Mouse (Mus musculus): Measurements from ENCODE around the gene Gm21985. TPM values are rescaled to one million over a fixed set of nuclear protein-coding genes. Genes with fewer than 3 reads are reported as not detected.

Gm21985 gene
- total and polyA plus RNA-seq, 3 experiments, result 0.51 TPM; not detected in 2

DNA sequence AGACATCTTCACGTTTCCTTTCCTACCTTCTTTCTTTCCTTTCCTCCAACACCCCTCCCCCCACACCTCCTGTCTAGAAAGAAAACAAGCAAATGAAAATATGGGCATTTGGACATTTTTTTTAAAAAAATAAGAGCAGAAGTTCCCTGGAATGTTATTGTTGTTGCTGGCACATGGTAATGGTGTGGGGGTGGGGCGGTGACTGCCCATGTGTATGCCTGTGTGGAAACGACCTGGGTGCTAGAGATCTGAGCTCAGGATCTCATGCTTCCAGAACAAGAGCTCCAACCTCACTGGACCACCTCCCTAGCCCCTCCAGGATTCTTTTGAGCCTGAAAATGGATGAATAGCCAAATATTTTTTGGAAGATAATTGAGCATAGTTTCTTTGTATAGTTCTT is 75.0 kb downstream of the Gm21985 start:
- H3K36me3 ChIP-seq (replicated peaks in 1 of 2; ENCODE audit: control insufficient read depth in 1 of 2, insufficient read depth in 1 of 2, low read length in 1 of 2), result peaks cover 37 to 52% of the 10 kb centered on the region in 2 experiments

DNA sequence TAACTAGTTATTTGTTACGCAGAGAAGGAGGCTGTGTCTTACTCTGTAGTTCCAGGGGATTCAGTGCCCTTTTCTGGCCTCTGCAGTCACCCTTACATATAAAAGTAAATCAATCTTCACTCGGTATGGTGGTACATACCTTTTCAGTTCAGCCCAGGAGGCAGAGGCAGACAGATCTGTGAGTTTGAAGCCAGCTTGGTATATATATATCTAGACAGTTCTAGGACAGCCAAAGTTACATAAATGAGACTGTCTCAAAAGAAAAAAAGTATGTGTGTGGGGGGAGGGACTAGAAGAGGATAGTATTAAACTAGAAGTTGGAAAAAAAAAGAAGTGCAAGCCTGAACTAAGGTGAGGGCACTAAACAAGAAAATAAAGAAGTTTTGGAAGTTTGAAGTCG is 82.1 kb downstream of the Gm21985 start:
- dilution Hi-C loops (cut with MboI; ENCODE audit: extremely low pct_ligation_motif_present, extremely low pct_unique_long_range_greater_than_20kb, low sequenced_read_pairs), result no loop called here
- Histone ChIP-seq H3K36me3 (replicated peaks in 1 of 2; ENCODE audit: control insufficient read depth in 1 of 2, insufficient read depth in 1 of 2, low read length in 1 of 2) (peaks cover 31 to 69% of the 10 kb centered on the region in 2 experiments), H3K9ac (ENCODE audit: insufficient read depth, low read depth) (no peak overlapping the region), H3K4me2 (ENCODE audit: insufficient read depth, low read depth, poor library complexity, severe bottlenecking) (no peak overlapping the region), H3K4me1 (ENCODE audit: control insufficient read depth in 1 of 2, insufficient read depth in 2 of 2) (no peaks in the 10 kb centered on the region), H3K79me2 (replicated peaks; ENCODE audit: control insufficient read depth, extremely low read depth, insufficient read depth, poor library complexity, severe bottlenecking) (no peaks in the 10 kb centered on the region), H3K4me3 (replicated peaks in 1 of 3; ENCODE audit: low read depth in 2 of 3, low read length in 2 of 3, poor library complexity in 1 of 3) (no peak overlapping the region), H3K27ac (ENCODE audit: insufficient read depth, low read depth) (no peak overlapping the region), H3K9me3 (replicated peaks; ENCODE audit: low read length) (no peaks in the 10 kb centered on the region), H3K27me3 (replicated peaks) (no peaks in the 10 kb centered on the region)
- DNase-seq (ENCODE audit: extremely low read depth), result no peak
- TF ChIP-seq MEF2A (IDR thresholded peaks at IDR 0.05; ENCODE audit: borderline replicate concordance, low read depth, low read length), result no peak
- no peak for TF ChIP-seq ZKSCAN1 (IDR thresholded peaks at IDR 0.05; ENCODE audit: borderline replicate concordance, low read depth, low read length)
- TF ChIP-seq ZC3H11A (IDR thresholded peaks at IDR 0.05; ENCODE audit: low read depth, low read length), result no peak
- no peak for TF ChIP-seq JUN (IDR thresholded peaks at IDR 0.05; ENCODE audit: insufficient read depth, low read depth, low read length)
- no peak for TF ChIP-seq POLR2A (IDR thresholded peaks at IDR 0.05; ENCODE audit: low read depth, low read length)
- no peak for TF ChIP-seq HCFC1 (IDR thresholded peaks at IDR 0.05; ENCODE audit: low read depth, low read length)
- no peak for TF ChIP-seq CTCF (conservative IDR thresholded peaks at IDR 0.05 in 1 of 2, IDR thresholded peaks at IDR 0.05 in 1 of 2; ENCODE audit: low read depth in 2 of 2, low read length in 2 of 2)
- no peak for TF ChIP-seq MYC (IDR thresholded peaks at IDR 0.05; ENCODE audit: low read depth, low read length)
- no peak for TF ChIP-seq PAX5 (IDR thresholded peaks at IDR 0.05; ENCODE audit: low read length)
- TF ChIP-seq GABPA (IDR thresholded peaks at IDR 0.05; ENCODE audit: insufficient replicate concordance, low read depth, low read length), result no peak
- TF ChIP-seq SMC3 (IDR thresholded peaks at IDR 0.05; ENCODE audit: low read depth, low read length), result no peak
- TF ChIP-seq ELF1 (IDR thresholded peaks at IDR 0.05; ENCODE audit: low read depth, low read length), result no peak
- TF ChIP-seq CHD2 (IDR thresholded peaks at IDR 0.05; ENCODE audit: low read length), result no peak
- TF ChIP-seq CHD1 (IDR thresholded peaks at IDR 0.05; ENCODE audit: low read depth, low read length), result no peak
- no peak for TF ChIP-seq POLR2AphosphoS2 (IDR thresholded peaks at IDR 0.05; ENCODE audit: low read depth, low read length)
- TF ChIP-seq MAZ (IDR thresholded peaks at IDR 0.05; ENCODE audit: low read depth, low read length), result no peak
- TF ChIP-seq NRF1 (IDR thresholded peaks at IDR 0.05; ENCODE audit: low read depth, low read length), result no peak
- TF ChIP-seq ZMIZ1 (IDR thresholded peaks at IDR 0.05; ENCODE audit: low read depth, low read length), result no peak
- no peak for TF ChIP-seq RAD21 (IDR thresholded peaks at IDR 0.05; ENCODE audit: low read depth, low read length)
- no peak for TF ChIP-seq USF1 (IDR thresholded peaks at IDR 0.05; ENCODE audit: low read depth, low read length)
- in situ Hi-C loops (cut with MboI; ENCODE audit: low pct_ligation_motif_present, low pct_unique_long_range_greater_than_20kb, low sequenced_read_pairs), result no loop called here

More for the DNA sequence above, 75.0 kb downstream of the Gm21985 start:
- Histone ChIP-seq H3K4me2 (ENCODE audit: insufficient read depth, low read depth, poor library complexity, severe bottlenecking) (no peak overlapping the region), H3K27ac (ENCODE audit: insufficient read depth, low read depth) (no peak overlapping the region), H3K9ac (ENCODE audit: insufficient read depth, low read depth) (no peak overlapping the region), H3K79me2 (replicated peaks; ENCODE audit: control insufficient read depth, extremely low read depth, insufficient read depth, poor library complexity, severe bottlenecking) (no peaks in the 10 kb centered on the region), H3K4me3 (replicated peaks in 1 of 3; ENCODE audit: low read depth in 2 of 3, low read length in 2 of 3, poor library complexity in 1 of 3) (no peak overlapping the region), H3K9me3 (replicated peaks; ENCODE audit: low read length) (no peaks in the 10 kb centered on the region), H3K4me1 (ENCODE audit: control insufficient read depth in 1 of 2, insufficient read depth in 2 of 2) (no peaks in the 10 kb centered on the region), H3K27me3 (replicated peaks) (no peaks in the 10 kb centered on the region)
- no peak for TF ChIP-seq MAX (IDR thresholded peaks at IDR 0.05; ENCODE audit: low read length)
- no peak for TF ChIP-seq MYC (IDR thresholded peaks at IDR 0.05; ENCODE audit: low read depth, low read length)
- TF ChIP-seq CTCF (conservative IDR thresholded peaks at IDR 0.05 in 1 of 2, IDR thresholded peaks at IDR 0.05 in 1 of 2; ENCODE audit: low read depth in 2 of 2, low read length in 2 of 2), result no peak
- no peak for TF ChIP-seq MEF2A (IDR thresholded peaks at IDR 0.05; ENCODE audit: borderline replicate concordance, low read depth, low read length)
- TF ChIP-seq ZKSCAN1 (IDR thresholded peaks at IDR 0.05; ENCODE audit: borderline replicate concordance, low read depth, low read length), result no peak
- no peak for TF ChIP-seq JUND (conservative IDR thresholded peaks at IDR 0.05; ENCODE audit: low read depth, low read length)
- no peak for TF ChIP-seq IRF4 (IDR thresholded peaks at IDR 0.05; ENCODE audit: low read depth, low read length)
- TF ChIP-seq UBTF (IDR thresholded peaks at IDR 0.05; ENCODE audit: low read depth, low read length), result no peak
- TF ChIP-seq RCOR1 (conservative IDR thresholded peaks at IDR 0.05; ENCODE audit: low read depth, low read length), result no peak
- no peak for TF ChIP-seq USF2 (conservative IDR thresholded peaks at IDR 0.05; ENCODE audit: low read depth, low read length)
- TF ChIP-seq USF1 (IDR thresholded peaks at IDR 0.05; ENCODE audit: low read depth, low read length), result no peak
- TF ChIP-seq JUN (IDR thresholded peaks at IDR 0.05; ENCODE audit: insufficient read depth, low read depth, low read length), result no peak
- TF ChIP-seq E2F4 (IDR thresholded peaks at IDR 0.05; ENCODE audit: insufficient replicate concordance, low read depth, low read length), result no peak
- no peak for TF ChIP-seq ELF1 (IDR thresholded peaks at IDR 0.05; ENCODE audit: low read depth, low read length)
- no peak for TF ChIP-seq BHLHE40 (IDR thresholded peaks at IDR 0.05; ENCODE audit: low read depth, low read length)
- TF ChIP-seq CHD1 (IDR thresholded peaks at IDR 0.05; ENCODE audit: low read depth, low read length), result no peak
- no peak for TF ChIP-seq SMC3 (IDR thresholded peaks at IDR 0.05; ENCODE audit: low read depth, low read length)
- no peak for TF ChIP-seq TBP (conservative IDR thresholded peaks at IDR 0.05; ENCODE audit: low read depth, low read length)
- TF ChIP-seq GABPA (IDR thresholded peaks at IDR 0.05; ENCODE audit: insufficient replicate concordance, low read depth, low read length), result no peak
- TF ChIP-seq KAT2A (IDR thresholded peaks at IDR 0.05; ENCODE audit: insufficient replicate concordance, low read length), result no peak
- DNase-seq (ENCODE audit: extremely low read depth), result no peak
- dilution Hi-C loops (cut with MboI; ENCODE audit: extremely low pct_ligation_motif_present, extremely low pct_unique_long_range_greater_than_20kb, low sequenced_read_pairs) (no loop called here), in situ Hi-C loops (cut with MboI; ENCODE audit: low pct_ligation_motif_present, low pct_unique_long_range_greater_than_20kb, low sequenced_read_pairs) (no loop called here)
